Mouse (Mus musculus): ENCODE measurements around the gene Them7. TPM values are rescaled to one million over a fixed set of nuclear protein-coding genes. Genes with fewer than 3 reads are reported as not detected.

The Them7 gene
- polyA plus RNA-seq, 1 experiment from 2014 or later: 0.58 TPM

- WGBS: 89% methylated on average over 5 of the region's 5 CpGs
- no peak overlapping the region for H3K27ac ChIP-seq
- peaks cover 7% of the 10 kb centered on the region for H3K27me3 ChIP-seq (replicated peaks)
- H3K9ac ChIP-seq: no peak overlapping the region
- ATAC-seq (ENCODE audit: low FRiP score, low read depth): no peak
- H3K4me2 ChIP-seq (replicated peaks): no peak overlapping the region
- no peaks in the 10 kb centered on the region for H3K9me3 ChIP-seq
- no peaks in the 10 kb centered on the region for H3K4me1 ChIP-seq
- no peaks in the 10 kb centered on the region for H3K36me3 ChIP-seq
- H3K4me3 ChIP-seq: no peak overlapping the region
Observed at GRCm38 (mm10) chr2:105326067-105326466, 101.9 kb downstream of the Them7 start.

- Histone ChIP-seq H3K36me3 (no peaks in the 10 kb centered on the region), H3K4me3 (no peak overlapping the region), H3K9ac (no peak overlapping the region), H3K4me1 (no peaks in the 10 kb centered on the region; the same call in 1 of the 2 replicates), H3K27ac (no peak overlapping the region), H3K9me3 (no peaks in the 10 kb centered on the region), H3K4me2 (replicated peaks) (no peak overlapping the region), H3K27me3 (replicated peaks) (no peaks in the 10 kb centered on the region)
- 90% methylated on average over 4 of the region's 4 CpGs for WGBS
- no peak for ATAC-seq (ENCODE audit: low FRiP score, low read depth)
Observed at GRCm38 (mm10) chr2:105330024-105330423, 105.9 kb downstream of the Them7 start.

DNA sequence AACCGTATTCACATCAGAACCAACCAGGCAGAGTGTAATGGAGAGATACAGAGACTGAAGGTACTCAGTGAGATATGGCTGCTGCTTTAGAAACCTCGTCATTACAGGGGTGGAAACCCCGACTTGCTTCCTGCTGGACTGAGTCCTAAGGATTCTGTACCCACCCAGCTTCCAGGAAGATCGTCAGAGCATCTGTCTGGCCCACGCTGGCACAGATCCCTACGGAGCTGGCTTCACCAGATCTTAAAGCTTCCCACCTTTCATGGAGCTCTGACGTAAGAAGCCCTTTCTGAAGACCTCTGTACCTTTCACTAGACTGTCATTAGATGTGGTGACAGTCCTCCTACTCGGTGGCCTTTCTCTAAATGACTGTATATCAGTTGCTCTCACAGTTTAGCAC is 109.0 kb downstream of the Them7 start:
- Histone ChIP-seq H3K9me3 (no peaks in the 10 kb centered on the region), H3K27me3 (replicated peaks) (no peaks in the 10 kb centered on the region), H3K4me2 (replicated peaks) (no peak overlapping the region), H3K27ac (no peak overlapping the region), H3K36me3 (no peaks in the 10 kb centered on the region), H3K4me3 (no peak overlapping the region), H3K4me1 (peaks cover 22% of the 10 kb centered on the region), H3K9ac (no peak overlapping the region)
- no peak for ATAC-seq (ENCODE audit: low FRiP score, low read depth)
- 78% methylated on average over 8 of the region's 8 CpGs for WGBS

GRCm38 (mm10) chr2:105333976-105334713 is 110.0 kb downstream of the Them7 start:
- Histone ChIP-seq H3K9me3 (no peaks in the 10 kb centered on the region), H3K4me2 (replicated peaks) (no peak overlapping the region), H3K4me3 (no peak overlapping the region), H3K27me3 (replicated peaks) (no peaks in the 10 kb centered on the region), H3K36me3 (no peaks in the 10 kb centered on the region), H3K27ac (no peak overlapping the region), H3K9ac (no peak overlapping the region), H3K4me1 (peaks cover 22% of the 10 kb centered on the region)
- peak; percentile 85 for ATAC-seq (ENCODE audit: low FRiP score, low read depth)
- 28% methylated on average over 10 of the region's 10 CpGs for WGBS

GRCm38 (mm10) chr2:105335661-105336060 is 111.5 kb downstream of the Them7 start:
- 79% methylated on average over 2 of the region's 2 CpGs for WGBS
- H3K9ac ChIP-seq: no peak overlapping the region
- no peak for ATAC-seq (ENCODE audit: low FRiP score, low read depth)
- H3K4me1 ChIP-seq: peaks cover 22% of the 10 kb centered on the region
- no peak overlapping the region for H3K4me3 ChIP-seq
- no peaks in the 10 kb centered on the region for H3K27me3 ChIP-seq (replicated peaks)
- no peaks in the 10 kb centered on the region for H3K9me3 ChIP-seq
- H3K27ac ChIP-seq: no peak overlapping the region
- no peak overlapping the region for H3K4me2 ChIP-seq (replicated peaks)
- no peaks in the 10 kb centered on the region for H3K36me3 ChIP-seq

GRCm38 (mm10) chr2:105336314-105337027 is 112.4 kb downstream of the Them7 start:
- Histone ChIP-seq H3K9ac (no peak overlapping the region), H3K4me2 (replicated peaks) (peak overlapping the region; percentile 30; the same call in 1 of the 2 replicates), H3K27me3 (replicated peaks) (no peaks in the 10 kb centered on the region), H3K36me3 (no peaks in the 10 kb centered on the region), H3K4me1 (peaks cover 22% of the 10 kb centered on the region), H3K4me3 (no peak overlapping the region), H3K27ac (no peak overlapping the region), H3K9me3 (no peaks in the 10 kb centered on the region)
- 5% methylated on average over 12 of the region's 12 CpGs for WGBS
- no peak for ATAC-seq (ENCODE audit: low FRiP score, low read depth)

DNA sequence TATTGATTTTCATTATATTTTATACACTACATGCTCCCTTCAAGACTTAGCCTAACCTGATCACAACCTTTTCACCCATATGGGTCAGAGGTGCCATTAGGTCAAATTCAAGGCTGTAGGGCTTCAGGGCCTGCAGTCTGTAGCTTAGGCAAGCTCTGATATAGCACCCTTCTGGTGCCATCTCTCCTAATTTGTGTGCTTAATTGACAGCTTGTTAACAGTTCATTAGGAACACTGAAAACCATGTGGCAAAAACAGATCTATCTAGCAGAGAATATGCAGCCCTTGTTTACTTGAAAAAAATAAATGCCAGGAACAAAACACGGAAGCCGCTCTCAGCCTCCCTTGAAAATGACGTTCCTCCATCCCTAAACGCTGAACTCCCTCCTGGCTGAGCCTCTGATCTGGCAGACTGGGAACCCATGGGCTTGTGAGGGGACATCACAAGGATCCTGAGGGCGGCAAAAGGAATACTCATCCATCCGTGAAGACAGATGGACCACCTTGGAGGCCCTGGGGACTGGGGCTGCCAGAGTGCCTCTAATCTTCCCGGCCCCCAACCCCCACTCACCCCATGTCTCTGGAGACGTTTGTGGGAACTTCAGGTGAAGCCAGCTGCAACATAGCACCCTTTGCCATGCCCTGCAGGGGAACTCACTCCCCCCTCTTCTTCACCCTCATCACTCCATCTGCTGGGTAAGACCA is 113.2 kb downstream of the Them7 start:
- Histone ChIP-seq H3K27me3 (replicated peaks) (no peaks in the 10 kb centered on the region), H3K4me3 (no peak overlapping the region), H3K36me3 (no peaks in the 10 kb centered on the region), H3K27ac (no peak overlapping the region), H3K4me1 (peaks cover 22% of the 10 kb centered on the region), H3K4me2 (replicated peaks) (no peak overlapping the region), H3K9ac (no peak overlapping the region), H3K9me3 (no peaks in the 10 kb centered on the region)
- ATAC-seq (ENCODE audit: low FRiP score, low read depth): no peak
- 23% methylated on average over 8 of the region's 8 CpGs for WGBS

DNA sequence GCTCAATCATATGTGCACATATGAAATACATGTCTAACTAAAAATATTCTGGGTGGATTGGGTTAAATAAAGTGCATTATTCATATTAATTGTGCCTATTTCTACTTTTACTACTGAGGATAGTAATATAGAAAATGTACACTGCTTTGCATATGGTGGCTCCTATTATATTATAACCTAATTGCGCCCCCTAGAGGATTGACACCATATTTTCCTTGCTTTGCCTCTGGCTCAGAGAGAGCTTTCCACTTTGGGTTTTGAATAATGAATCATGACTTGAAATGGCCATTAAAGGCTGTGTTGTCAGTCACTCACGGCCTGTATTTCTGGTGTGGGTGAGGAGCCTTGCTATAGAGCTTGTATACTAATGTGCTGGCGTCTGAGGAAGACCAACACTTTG is 115.9 kb downstream of the Them7 start:
- Histone ChIP-seq H3K9me3 (no peaks in the 10 kb centered on the region), H3K9ac (no peak overlapping the region), H3K36me3 (no peaks in the 10 kb centered on the region), H3K4me2 (replicated peaks) (no peak overlapping the region), H3K4me3 (no peak overlapping the region), H3K27ac (no peak overlapping the region), H3K4me1 (peaks cover 22% of the 10 kb centered on the region), H3K27me3 (replicated peaks) (no peaks in the 10 kb centered on the region)
- 66% methylated on average over 3 of the region's 3 CpGs for WGBS
- no peak for ATAC-seq (ENCODE audit: low FRiP score, low read depth)

DNA sequence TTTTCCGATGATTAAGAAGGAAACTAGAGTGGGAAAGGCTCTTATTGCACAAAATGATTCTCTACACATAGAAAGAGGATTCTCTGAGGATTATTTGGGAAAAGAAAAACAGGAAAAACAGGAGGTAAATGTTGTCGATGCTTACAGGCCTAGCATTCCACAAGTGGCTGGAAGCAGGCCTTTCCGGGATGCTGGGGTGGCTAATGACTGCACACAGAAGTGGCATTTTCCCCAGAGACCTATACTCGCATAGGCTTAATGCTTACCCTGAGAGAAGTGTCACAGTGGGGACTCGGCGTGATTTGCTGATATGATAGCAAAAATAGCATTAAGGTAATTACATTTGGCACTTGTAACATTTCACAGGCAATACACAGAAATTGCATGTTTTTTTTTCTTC is 124.8 kb downstream of the Them7 start:
- H3K36me3 ChIP-seq: no peaks in the 10 kb centered on the region
- WGBS: 65% methylated on average over 6 of the region's 6 CpGs
- no peaks in the 10 kb centered on the region for H3K27me3 ChIP-seq (replicated peaks)
- H3K4me3 ChIP-seq: no peak overlapping the region
- H3K9ac ChIP-seq: no peak overlapping the region
- no peaks in the 10 kb centered on the region for H3K4me1 ChIP-seq
- no peak overlapping the region for H3K4me2 ChIP-seq (replicated peaks)
- no peak overlapping the region for H3K27ac ChIP-seq
- ATAC-seq (ENCODE audit: low FRiP score, low read depth): no peak
- no peaks in the 10 kb centered on the region for H3K9me3 ChIP-seq

DNA sequence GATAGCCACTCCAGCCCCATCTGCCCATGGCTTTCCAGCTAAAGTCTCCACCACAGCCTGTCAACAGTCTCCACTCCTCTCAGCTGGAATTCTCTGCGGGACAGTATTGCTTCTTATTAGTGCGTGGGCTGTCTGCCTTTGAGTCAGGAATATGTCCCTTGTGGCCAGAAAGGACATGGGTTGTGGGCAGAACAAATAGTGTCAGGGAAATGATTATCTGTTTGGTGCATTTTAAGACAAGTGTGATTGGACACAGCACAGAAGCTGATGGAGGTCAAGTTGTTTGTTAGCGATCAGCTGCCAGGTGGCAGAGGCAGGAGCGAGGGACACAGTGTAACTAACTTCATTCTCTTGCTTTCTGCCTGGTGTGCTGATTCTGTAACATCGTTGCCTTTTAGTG is 132.7 kb downstream of the Them7 start:
- Histone ChIP-seq H3K9ac (no peak overlapping the region), H3K36me3 (no peaks in the 10 kb centered on the region), H3K9me3 (no peaks in the 10 kb centered on the region), H3K4me1 (0 out of 2 replicates have a peak, but pooled peaks cover 3% of the 10 kb centered on the region), H3K27me3 (replicated peaks) (no peaks in the 10 kb centered on the region), H3K4me3 (no peak overlapping the region), H3K4me2 (replicated peaks) (no peak overlapping the region), H3K27ac (no peak overlapping the region)
- ATAC-seq (ENCODE audit: low FRiP score, low read depth): no peak
- WGBS: 57% methylated on average over 5 of the region's 5 CpGs

DNA sequence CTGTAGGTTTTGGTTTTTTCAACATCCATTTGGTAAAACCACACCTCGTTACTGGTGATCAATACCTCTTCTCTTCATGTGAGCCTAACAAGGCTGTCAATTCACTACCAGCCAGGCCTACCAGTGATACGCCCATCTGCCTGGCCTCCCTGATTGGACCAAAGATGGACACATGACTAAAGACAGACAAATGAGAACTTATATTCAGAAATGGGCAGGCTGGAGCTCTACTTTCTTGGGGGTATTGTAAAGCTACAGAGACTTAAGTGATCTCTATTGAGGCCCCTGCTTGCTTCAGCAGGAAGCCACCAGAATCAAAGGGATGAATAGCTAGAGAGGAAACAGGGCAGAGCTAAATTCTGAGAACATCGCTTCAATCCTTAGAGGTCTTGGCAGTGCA is 133.9 kb downstream of the Them7 start:
- no peak for ATAC-seq (ENCODE audit: low FRiP score, low read depth)
- WGBS: 90% methylated on average over 3 of the region's 3 CpGs
- H3K4me1 ChIP-seq: 0 out of 2 replicates have a peak, but pooled peaks cover 3% of the 10 kb centered on the region
- H3K4me2 ChIP-seq (replicated peaks): no peak overlapping the region
- no peak overlapping the region for H3K9ac ChIP-seq
- no peaks in the 10 kb centered on the region for H3K36me3 ChIP-seq
- no peak overlapping the region for H3K27ac ChIP-seq
- no peaks in the 10 kb centered on the region for H3K27me3 ChIP-seq (replicated peaks)
- no peaks in the 10 kb centered on the region for H3K9me3 ChIP-seq
- H3K4me3 ChIP-seq: no peak overlapping the region

GRCm38 (mm10) chr2:105367623-105368022 is 143.5 kb downstream of the Them7 start:
- Histone ChIP-seq H3K4me1 (peaks cover 7% of the 10 kb centered on the region), H3K4me2 (replicated peaks) (no peak overlapping the region), H3K9me3 (no peaks in the 10 kb centered on the region), H3K27me3 (replicated peaks) (no peaks in the 10 kb centered on the region), H3K36me3 (no peaks in the 10 kb centered on the region), H3K27ac (no peak overlapping the region), H3K9ac (no peak overlapping the region), H3K4me3 (no peak overlapping the region)
- WGBS: 27% methylated on average over 4 of the region's 4 CpGs
- no peak for ATAC-seq (ENCODE audit: low FRiP score, low read depth)
